Mouse (Mus musculus): ENCODE measurements at regions not wholly inside any gene's neighbourhood (a gene's known extent, or its start where the extent isn't known, plus 50 kb on each side); places are given as distances from the start of the nearest gene placed in this dataset.
A peak's percentile ranks its signal among the peaks of the same experiment; 100 is the strongest.

GRCm38 (mm10) chr10:99366162-99366561 lies 103.1 kb downstream of the Dusp6 start:
- no peak for ATAC-seq (replicated peaks; ENCODE audit: poor library complexity, severe bottlenecking)

GRCm38 (mm10) chr10:99367757-99368156 lies 104.7 kb downstream of the Dusp6 start:
- ATAC-seq (replicated peaks; ENCODE audit: poor library complexity, severe bottlenecking) = no peak

GRCm38 (mm10) chr10:99375101-99375500 lies 112.1 kb downstream of the Dusp6 start:
- no peak for ATAC-seq (replicated peaks; ENCODE audit: poor library complexity, severe bottlenecking)

- ATAC-seq (replicated peaks; ENCODE audit: poor library complexity, severe bottlenecking) = no peak
Measured at GRCm38 (mm10) chr10:99376430-99376829, 113.4 kb downstream of the Dusp6 start.

- no peak for ATAC-seq (replicated peaks; ENCODE audit: poor library complexity, severe bottlenecking)
Measured at GRCm38 (mm10) chr10:99377548-99377947, 114.5 kb downstream of the Dusp6 start.

- ATAC-seq (replicated peaks; ENCODE audit: poor library complexity, severe bottlenecking) = no peak
Measured at GRCm38 (mm10) chr10:99379156-99379555, 116.1 kb downstream of the Dusp6 start.

- peak; percentile 54; the same call in 1 of the 2 replicates for ATAC-seq (replicated peaks; ENCODE audit: poor library complexity, severe bottlenecking)
Measured at GRCm38 (mm10) chr10:99380170-99380569, 117.1 kb downstream of the Dusp6 start.

- ATAC-seq (replicated peaks; ENCODE audit: poor library complexity, severe bottlenecking) = peak; percentile 73
Measured at GRCm38 (mm10) chr10:99383028-99383427, 120.0 kb downstream of the Dusp6 start.

- no peak for ATAC-seq (replicated peaks; ENCODE audit: poor library complexity, severe bottlenecking)
Measured at GRCm38 (mm10) chr10:99384366-99384765, 121.3 kb downstream of the Dusp6 start.

GRCm38 (mm10) chr10:99384851-99385250 lies 121.8 kb downstream of the Dusp6 start:
- no peak for ATAC-seq (replicated peaks; ENCODE audit: poor library complexity, severe bottlenecking)

- no peak for ATAC-seq (replicated peaks; ENCODE audit: poor library complexity, severe bottlenecking)
Measured at GRCm38 (mm10) chr10:99385854-99386253, 122.8 kb downstream of the Dusp6 start.

- ATAC-seq (replicated peaks; ENCODE audit: poor library complexity, severe bottlenecking) = no peak
Measured at GRCm38 (mm10) chr10:99388526-99388925, 125.5 kb downstream of the Dusp6 start.

GRCm38 (mm10) chr10:99388986-99389385 lies 126.0 kb downstream of the Dusp6 start:
- no peak for ATAC-seq (replicated peaks; ENCODE audit: poor library complexity, severe bottlenecking)

- no peak for ATAC-seq (replicated peaks; ENCODE audit: poor library complexity, severe bottlenecking)
Measured at GRCm38 (mm10) chr10:99390609-99391183, 127.7 kb downstream of the Dusp6 start.

- peak; percentile 79 for ATAC-seq (replicated peaks; ENCODE audit: poor library complexity, severe bottlenecking)
Measured at GRCm38 (mm10) chr10:99391725-99392124, 128.7 kb downstream of the Dusp6 start.

- ATAC-seq (replicated peaks; ENCODE audit: poor library complexity, severe bottlenecking) = peak; percentile 50
Measured at GRCm38 (mm10) chr10:99392979-99393378, 129.9 kb downstream of the Dusp6 start.

- peak; percentile 42 for ATAC-seq (replicated peaks; ENCODE audit: poor library complexity, severe bottlenecking)
Measured at GRCm38 (mm10) chr10:99393523-99393922, 130.5 kb downstream of the Dusp6 start.

- no peak for ATAC-seq (replicated peaks; ENCODE audit: poor library complexity, severe bottlenecking)
Measured at GRCm38 (mm10) chr10:99395411-99395810, 132.4 kb downstream of the Dusp6 start.

- ATAC-seq (replicated peaks; ENCODE audit: poor library complexity, severe bottlenecking) = no peak
Measured at GRCm38 (mm10) chr10:99396630-99397029, 133.6 kb downstream of the Dusp6 start.

- ATAC-seq (replicated peaks; ENCODE audit: poor library complexity, severe bottlenecking) = no peak
Measured at GRCm38 (mm10) chr10:99400076-99400475, 137.0 kb downstream of the Dusp6 start.

- no peak for ATAC-seq (replicated peaks; ENCODE audit: poor library complexity, severe bottlenecking)
Measured at GRCm38 (mm10) chr10:99406764-99407163, 143.7 kb downstream of the Dusp6 start.

- no peak for ATAC-seq (replicated peaks; ENCODE audit: poor library complexity, severe bottlenecking)
Measured at GRCm38 (mm10) chr10:99408786-99409185, 145.8 kb downstream of the Dusp6 start.

GRCm38 (mm10) chr10:99409744-99410143 lies 146.7 kb downstream of the Dusp6 start:
- peak; percentile 9; the same call in 1 of the 2 replicates for ATAC-seq (replicated peaks; ENCODE audit: poor library complexity, severe bottlenecking)

Data from granulocyte monocyte progenitor cell, adult 5-6 weeks (primary cell).